Mouse (Mus musculus): ENCODE results near the gene Trip4. TPM values are rescaled to one million over a fixed set of nuclear protein-coding genes. Genes with fewer than 3 reads are reported as not detected.
A peak's percentile ranks its signal among the peaks of the same experiment; 100 is the strongest.

Gene Trip4
- polyA plus RNA-seq, 1 experiment from 2014 or later = 33.7 TPM

DNA sequence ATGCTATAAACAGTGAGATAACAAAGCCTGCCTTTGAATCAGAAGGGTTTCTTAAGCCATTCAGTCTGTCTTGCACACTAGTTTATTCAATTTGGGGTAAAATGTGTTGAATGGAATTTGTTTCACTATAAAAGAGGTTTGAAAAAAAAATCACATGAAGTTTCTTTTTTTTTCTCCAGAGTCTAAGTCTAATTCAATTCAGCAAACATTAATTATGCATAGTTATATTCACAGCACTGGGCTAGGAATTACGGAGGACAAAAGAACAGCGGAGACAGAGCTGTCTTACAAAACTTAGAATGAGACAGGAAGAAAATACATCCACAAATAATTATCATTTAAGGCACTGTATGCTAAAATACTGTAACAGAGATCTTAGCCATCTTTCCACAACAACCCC is 90.2 kb downstream of the Trip4 start:
- peak overlapping the region; percentile 25; the same call in 1 of the 2 replicates for H3K27ac ChIP-seq (ENCODE audit: low read depth, low read length)
- DNase-seq (ENCODE audit: low spot score, missing footprints) (no peak), ATAC-seq (ENCODE audit: low FRiP score) (no peak)
- peaks cover 7% of the 10 kb centered on the region; the same call in 1 of the 2 replicates for H3K4me1 ChIP-seq (ENCODE audit: control insufficient read depth, insufficient read depth, low read length)
- no peaks in the 10 kb centered on the region for H3K36me3 ChIP-seq (ENCODE audit: control insufficient read depth, insufficient read depth, low read length)
- no peak overlapping the region for H3K4me3 ChIP-seq (ENCODE audit: low read depth, low read length)
- no peak overlapping the region for H3K4me2 ChIP-seq
- WGBS = 44% methylated on average over 2 of the region's 2 CpGs
- no peak overlapping the region for H3K9ac ChIP-seq (ENCODE audit: low read length)
- no peaks in the 10 kb centered on the region for H3K27me3 ChIP-seq (ENCODE audit: control insufficient read depth, insufficient read depth, low read length)
- H3K9me3 ChIP-seq (ENCODE audit: control insufficient read depth, low read length) = no peaks in the 10 kb centered on the region

DNA sequence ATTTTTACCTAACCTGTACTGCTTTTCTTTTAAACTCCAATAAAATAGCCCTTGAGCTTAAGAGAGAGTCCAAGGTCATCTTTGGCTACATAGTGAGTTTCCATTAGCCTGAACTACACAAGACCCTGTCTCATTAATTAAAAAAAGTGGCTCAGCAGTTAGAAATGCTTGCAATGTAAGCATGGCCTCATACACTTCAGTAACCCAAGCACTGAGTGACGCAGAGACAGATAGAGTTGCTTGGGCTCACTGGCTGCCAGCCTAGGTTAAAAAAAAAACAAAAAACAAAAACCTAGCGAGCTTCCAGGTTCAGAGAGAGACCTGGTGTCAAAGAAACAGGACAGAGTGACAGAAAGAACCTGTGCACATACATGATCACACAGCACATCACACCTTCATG is 95.8 kb downstream of the Trip4 start:
- Histone ChIP-seq H3K27me3 (ENCODE audit: control insufficient read depth, insufficient read depth, low read length) (no peaks in the 10 kb centered on the region), H3K9me3 (ENCODE audit: control insufficient read depth, low read length) (no peaks in the 10 kb centered on the region), H3K4me1 (ENCODE audit: control insufficient read depth, insufficient read depth, low read length) (no peaks in the 10 kb centered on the region), H3K4me2 (no peak overlapping the region), H3K9ac (ENCODE audit: low read length) (no peak overlapping the region), H3K4me3 (ENCODE audit: low read depth, low read length) (no peak overlapping the region), H3K27ac (ENCODE audit: low read depth, low read length) (no peak overlapping the region), H3K36me3 (ENCODE audit: control insufficient read depth, insufficient read depth, low read length) (no peaks in the 10 kb centered on the region)
- DNase-seq (ENCODE audit: low spot score, missing footprints) (no peak), ATAC-seq (ENCODE audit: low FRiP score) (no peak)
- 90% methylated on average over 2 of the region's 2 CpGs for WGBS

DNA sequence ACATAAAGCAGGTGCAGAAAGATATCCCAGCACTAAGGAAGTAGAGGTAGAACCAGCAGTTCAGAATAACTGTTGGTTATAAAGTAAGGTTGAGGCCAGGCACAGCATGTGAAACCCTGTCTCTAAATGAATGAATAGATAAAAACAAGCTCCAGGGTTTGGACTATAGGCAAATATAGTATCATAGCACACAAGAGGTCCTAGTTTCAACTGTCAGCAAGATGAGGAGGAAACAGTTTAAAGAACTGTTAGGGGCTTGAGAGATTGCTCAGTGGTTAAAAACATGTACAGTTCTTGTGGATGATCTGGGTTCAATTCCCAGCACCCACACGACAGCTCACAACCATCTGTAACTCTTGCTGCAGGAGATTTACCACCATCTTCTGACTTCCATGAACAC is 96.8 kb downstream of the Trip4 start:
- ATAC-seq (ENCODE audit: low FRiP score) = no peak
- Histone ChIP-seq H3K4me3 (ENCODE audit: low read depth, low read length) (no peak overlapping the region), H3K4me1 (ENCODE audit: control insufficient read depth, insufficient read depth, low read length) (no peaks in the 10 kb centered on the region)

DNA sequence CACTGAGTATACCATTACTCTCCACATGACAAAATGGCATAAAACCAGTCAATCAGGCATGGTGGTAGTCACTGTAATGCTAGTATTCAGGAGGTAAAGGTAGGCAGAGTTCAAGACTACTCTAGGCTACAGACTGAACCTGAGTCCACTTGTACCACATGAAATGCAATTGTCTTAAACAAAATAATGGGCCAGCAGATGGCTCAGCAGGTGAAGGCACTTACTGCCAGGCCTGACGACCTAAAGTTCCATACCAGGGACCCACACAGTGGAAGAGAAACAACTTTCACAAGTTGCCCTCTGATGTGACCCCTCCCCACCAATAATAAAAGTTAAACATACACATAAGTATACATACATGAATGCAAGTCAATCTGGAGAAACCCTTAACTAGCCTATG is 100.8 kb downstream of the Trip4 start:
- no peaks in the 10 kb centered on the region for H3K36me3 ChIP-seq (ENCODE audit: control insufficient read depth, insufficient read depth, low read length)
- no peak for ATAC-seq (ENCODE audit: low FRiP score)
- no peaks in the 10 kb centered on the region for H3K9me3 ChIP-seq (ENCODE audit: control insufficient read depth, low read length)

More for the DNA sequence above, 96.8 kb downstream of the Trip4 start:
- Histone ChIP-seq H3K4me2 (no peak overlapping the region), H3K9ac (ENCODE audit: low read length) (no peak overlapping the region), H3K27me3 (ENCODE audit: control insufficient read depth, insufficient read depth, low read length) (no peaks in the 10 kb centered on the region), H3K36me3 (ENCODE audit: control insufficient read depth, insufficient read depth, low read length) (no peaks in the 10 kb centered on the region), H3K9me3 (ENCODE audit: control insufficient read depth, low read length) (no peaks in the 10 kb centered on the region), H3K27ac (ENCODE audit: low read depth, low read length) (no peak overlapping the region)
- WGBS = 93% methylated on average over 1 of the region's 1 CpGs
- no peak for DNase-seq (ENCODE audit: low spot score, missing footprints)

DNA sequence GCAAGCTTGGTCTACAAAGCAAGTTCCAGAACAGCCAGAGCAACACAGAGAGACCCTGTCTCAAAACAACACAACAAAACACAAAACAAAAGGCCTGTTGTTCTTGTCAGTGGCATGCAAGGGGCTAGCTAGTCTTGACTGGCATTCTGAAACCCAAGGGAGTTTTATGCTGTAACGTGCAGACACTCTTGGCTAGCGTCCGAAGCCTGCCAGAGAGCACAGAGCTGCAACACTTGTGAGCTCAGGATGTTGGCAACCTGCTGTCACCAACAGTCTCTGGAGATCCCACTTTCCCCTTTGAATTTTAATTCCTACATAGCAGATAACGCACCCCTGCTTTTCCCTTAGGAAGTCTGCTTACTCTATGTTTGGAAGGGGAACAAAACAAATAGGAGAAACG is 101.3 kb downstream of the Trip4 start:
- WGBS = 68% methylated on average over 5 of the region's 5 CpGs
- Histone ChIP-seq H3K4me3 (ENCODE audit: low read depth, low read length) (no peak overlapping the region), H3K27me3 (ENCODE audit: control insufficient read depth, insufficient read depth, low read length) (no peaks in the 10 kb centered on the region), H3K27ac (ENCODE audit: low read depth, low read length) (no peak overlapping the region), H3K9ac (ENCODE audit: low read length) (no peak overlapping the region), H3K4me2 (no peak overlapping the region), H3K4me1 (ENCODE audit: control insufficient read depth, insufficient read depth, low read length) (no peaks in the 10 kb centered on the region), H3K36me3 (ENCODE audit: control insufficient read depth, insufficient read depth, low read length) (no peaks in the 10 kb centered on the region), H3K9me3 (ENCODE audit: control insufficient read depth, low read length) (no peaks in the 10 kb centered on the region)
- DNase-seq (ENCODE audit: low spot score, missing footprints) (no peak), ATAC-seq (ENCODE audit: low FRiP score) (no peak)

More for the DNA sequence above, 100.8 kb downstream of the Trip4 start:
- H3K4me3 ChIP-seq (ENCODE audit: low read depth, low read length) = no peak overlapping the region
- no peak for DNase-seq (ENCODE audit: low spot score, missing footprints)
- H3K27ac ChIP-seq (ENCODE audit: low read depth, low read length) = no peak overlapping the region
- no peak overlapping the region for H3K4me2 ChIP-seq
- no peaks in the 10 kb centered on the region for H3K27me3 ChIP-seq (ENCODE audit: control insufficient read depth, insufficient read depth, low read length)
- no peak overlapping the region for H3K9ac ChIP-seq (ENCODE audit: low read length)
- WGBS = 95% methylated on average over 1 of the region's 1 CpGs
- no peaks in the 10 kb centered on the region for H3K4me1 ChIP-seq (ENCODE audit: control insufficient read depth, insufficient read depth, low read length)

DNA sequence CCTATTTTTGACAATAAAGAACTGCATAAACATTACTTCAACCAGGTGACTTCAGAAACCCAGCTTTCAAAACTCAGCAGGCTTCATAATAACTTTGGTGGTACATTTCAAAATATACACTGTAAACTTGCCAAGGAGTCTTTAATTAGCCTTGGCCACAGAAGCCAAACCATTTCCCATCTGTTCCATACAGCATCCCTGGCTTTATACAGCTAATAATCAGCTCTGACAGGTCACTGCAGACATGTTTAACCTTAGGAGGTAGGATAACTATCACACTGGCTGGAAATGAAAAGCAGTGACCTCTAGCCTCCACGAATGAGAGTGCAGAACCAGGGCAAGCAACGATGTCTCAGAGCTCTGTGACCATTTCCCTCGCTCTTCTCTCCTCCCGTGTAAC is 108.8 kb downstream of the Trip4 start:
- Histone ChIP-seq H3K27ac (ENCODE audit: low read depth, low read length) (no peak overlapping the region), H3K4me2 (no peak overlapping the region), H3K4me1 (ENCODE audit: control insufficient read depth, insufficient read depth, low read length) (no peaks in the 10 kb centered on the region), H3K4me3 (ENCODE audit: low read depth, low read length) (no peak overlapping the region), H3K9me3 (ENCODE audit: control insufficient read depth, low read length) (no peaks in the 10 kb centered on the region), H3K9ac (ENCODE audit: low read length) (no peak overlapping the region), H3K27me3 (ENCODE audit: control insufficient read depth, insufficient read depth, low read length) (no peaks in the 10 kb centered on the region), H3K36me3 (ENCODE audit: control insufficient read depth, insufficient read depth, low read length) (peaks cover 2% of the 10 kb centered on the region; the same call in 1 of the 2 replicates)
- 83% methylated on average over 4 of the region's 4 CpGs for WGBS
- DNase-seq (ENCODE audit: low spot score, missing footprints) = no peak
- ATAC-seq (ENCODE audit: low FRiP score) = no peak

DNA sequence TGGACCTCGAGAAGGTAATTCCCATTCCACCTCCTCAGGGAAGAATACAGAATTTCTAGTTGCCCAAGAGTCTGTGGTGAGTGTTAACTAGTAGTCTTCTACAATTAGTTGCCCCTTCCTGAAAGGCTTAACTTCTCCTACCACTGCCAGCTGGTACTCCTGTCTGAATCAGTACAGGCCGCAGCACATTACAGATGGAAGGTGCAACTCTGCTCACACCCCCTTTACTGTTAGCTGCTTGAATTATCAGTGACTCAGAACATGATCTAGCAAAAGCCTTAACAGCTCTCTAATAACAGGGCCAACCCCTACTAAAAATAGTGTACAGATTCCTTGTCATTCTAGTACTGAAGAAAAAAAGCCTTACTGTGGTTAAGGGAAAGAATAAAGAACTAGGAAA is 112.9 kb downstream of the Trip4 start:
- Histone ChIP-seq H3K4me3 (ENCODE audit: low read depth, low read length) (no peak overlapping the region), H3K4me1 (ENCODE audit: control insufficient read depth, insufficient read depth, low read length) (peaks cover 4% of the 10 kb centered on the region; the same call in 1 of the 2 replicates), H3K27me3 (ENCODE audit: control insufficient read depth, insufficient read depth, low read length) (no peaks in the 10 kb centered on the region), H3K9me3 (ENCODE audit: control insufficient read depth, low read length) (no peaks in the 10 kb centered on the region), H3K36me3 (ENCODE audit: control insufficient read depth, insufficient read depth, low read length) (peaks cover 5% of the 10 kb centered on the region; the same call in 1 of the 2 replicates), H3K27ac (ENCODE audit: low read depth, low read length) (no peak overlapping the region), H3K4me2 (no peak overlapping the region), H3K9ac (ENCODE audit: low read length) (no peak overlapping the region)
- ATAC-seq (ENCODE audit: low FRiP score) = no peak
- no peak for DNase-seq (ENCODE audit: low spot score, missing footprints)
- WGBS = 90% methylated on average over 2 of the region's 2 CpGs

DNA sequence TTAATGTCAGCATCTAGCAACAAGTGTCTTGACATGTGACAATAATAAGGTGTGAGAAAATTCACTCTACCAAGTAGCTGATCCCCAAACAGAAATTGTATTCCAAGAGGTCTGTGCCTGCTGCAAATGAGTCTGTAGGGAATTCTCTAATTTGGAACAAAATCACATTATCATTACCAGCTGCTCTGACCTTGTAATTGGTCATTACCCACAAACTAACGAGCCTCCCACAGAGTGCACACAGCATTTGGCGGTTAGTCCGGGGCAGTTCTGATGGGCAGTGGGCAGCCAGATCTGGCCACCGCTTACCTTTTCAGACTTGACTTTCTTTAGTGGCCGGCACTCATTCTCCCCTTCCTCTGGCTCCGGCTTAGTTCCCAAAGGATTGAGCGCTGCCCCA is 114.3 kb downstream of the Trip4 start:
- DNase-seq (ENCODE audit: low spot score, missing footprints) (no peak), ATAC-seq (ENCODE audit: low FRiP score) (no peak)
- no peak overlapping the region for H3K4me2 ChIP-seq
- H3K27ac ChIP-seq (ENCODE audit: low read depth, low read length) = no peak overlapping the region
- no peaks in the 10 kb centered on the region for H3K27me3 ChIP-seq (ENCODE audit: control insufficient read depth, insufficient read depth, low read length)
- H3K9ac ChIP-seq (ENCODE audit: low read length) = no peak overlapping the region
- WGBS = 93% methylated on average over 7 of the region's 7 CpGs
- no peak overlapping the region for H3K4me3 ChIP-seq (ENCODE audit: low read depth, low read length)
- H3K36me3 ChIP-seq (ENCODE audit: control insufficient read depth, insufficient read depth, low read length) = peaks cover 5% of the 10 kb centered on the region; the same call in 1 of the 2 replicates
- H3K4me1 ChIP-seq (ENCODE audit: control insufficient read depth, insufficient read depth, low read length) = peaks cover 6% of the 10 kb centered on the region; the same call in 1 of the 2 replicates
- H3K9me3 ChIP-seq (ENCODE audit: control insufficient read depth, low read length) = no peaks in the 10 kb centered on the region

DNA sequence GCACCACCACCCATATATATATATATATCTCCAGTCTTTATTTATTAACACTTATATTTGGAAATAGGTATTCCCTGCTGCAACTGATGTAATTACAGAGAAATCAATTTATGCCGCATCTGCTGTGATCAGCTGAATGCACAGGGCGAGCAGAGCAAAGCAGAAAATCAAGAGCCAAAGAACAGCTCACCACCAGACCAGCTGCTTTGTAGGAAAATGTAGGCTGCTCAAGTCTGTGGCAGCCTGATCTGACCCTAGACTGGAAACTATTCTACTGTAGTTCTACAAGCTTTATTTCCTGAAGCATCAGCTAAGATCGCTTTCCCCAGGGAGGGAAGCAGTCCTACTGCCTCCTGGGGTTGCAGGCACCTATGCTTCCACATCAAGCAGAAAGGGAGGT is 115.1 kb downstream of the Trip4 start:
- H3K4me2 ChIP-seq = no peak overlapping the region
- 95% methylated on average over 3 of the region's 3 CpGs for WGBS
- no peak overlapping the region for H3K4me3 ChIP-seq (ENCODE audit: low read depth, low read length)
- DNase-seq (ENCODE audit: low spot score, missing footprints) (no peak), ATAC-seq (ENCODE audit: low FRiP score) (no peak)
- H3K27ac ChIP-seq (ENCODE audit: low read depth, low read length) = no peak overlapping the region
- H3K9ac ChIP-seq (ENCODE audit: low read length) = no peak overlapping the region
- H3K9me3 ChIP-seq (ENCODE audit: control insufficient read depth, low read length) = no peaks in the 10 kb centered on the region
- peaks cover 5% of the 10 kb centered on the region; the same call in 1 of the 2 replicates for H3K36me3 ChIP-seq (ENCODE audit: control insufficient read depth, insufficient read depth, low read length)
- no peaks in the 10 kb centered on the region for H3K27me3 ChIP-seq (ENCODE audit: control insufficient read depth, insufficient read depth, low read length)
- H3K4me1 ChIP-seq (ENCODE audit: control insufficient read depth, insufficient read depth, low read length) = peaks cover 6% of the 10 kb centered on the region; the same call in 1 of the 2 replicates

Data from midbrain, embryonic 11.5 days (tissue).